Mouse (Mus musculus): ENCODE data around the gene Dcaf5. TPM values are rescaled to one million over a fixed set of nuclear protein-coding genes. Genes with fewer than 3 reads are reported as not detected.

Gene Dcaf5
- polyA plus RNA-seq, 1 experiment from 2014 or later = 10.1 TPM

DNA sequence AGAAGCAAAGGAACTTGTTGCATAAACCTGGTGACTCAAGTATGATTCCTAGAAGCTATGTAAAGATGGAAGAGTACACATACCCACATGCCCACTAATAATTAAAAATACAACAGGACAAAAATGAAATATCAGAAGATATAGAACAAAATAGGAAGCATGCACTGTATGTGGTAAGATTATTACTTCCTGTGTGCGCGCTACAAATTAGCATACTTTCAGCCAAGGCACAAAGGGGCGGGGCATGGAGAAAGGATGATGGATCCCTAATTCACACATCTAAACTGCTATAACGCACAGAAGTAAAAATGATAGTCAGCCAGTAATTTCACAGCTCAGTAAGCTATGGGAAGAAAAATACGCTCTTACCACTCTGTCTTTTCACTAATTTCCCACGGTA, 32.3 kb downstream of the Dcaf5 start:
- DNase-seq (ENCODE audit: low spot score) (no peak), ATAC-seq (replicated peaks; ENCODE audit: insufficient number of reproducible peaks, low FRiP score, low TSS enrichment, low read depth) (no peak)
- H3K36me3 ChIP-seq (replicated peaks; ENCODE audit: control insufficient read depth, insufficient read depth, low read depth, low read length) = no peaks in the 10 kb centered on the region; the same call in none of the 2 replicates
- no peak overlapping the region for H3K4me3 ChIP-seq (ENCODE audit: low read depth, low read length)
- 93% methylated on average over 6 of the region's 6 CpGs for WGBS
- no peak overlapping the region for H3K27ac ChIP-seq (replicated peaks; ENCODE audit: low read depth, low read length)
- H3K4me2 ChIP-seq (ENCODE audit: low read depth, low read length) = no peak overlapping the region
- no peaks in the 10 kb centered on the region for H3K4me1 ChIP-seq (ENCODE audit: control insufficient read depth, insufficient read depth, low read length)
- H3K27me3 ChIP-seq (ENCODE audit: control insufficient read depth, insufficient read depth, low read length) = no peaks in the 10 kb centered on the region
- H3K9ac ChIP-seq (replicated peaks; ENCODE audit: low read length) = no peak overlapping the region
- H3K9me3 ChIP-seq (replicated peaks; ENCODE audit: control insufficient read depth, low read length) = no peaks in the 10 kb centered on the region

DNA sequence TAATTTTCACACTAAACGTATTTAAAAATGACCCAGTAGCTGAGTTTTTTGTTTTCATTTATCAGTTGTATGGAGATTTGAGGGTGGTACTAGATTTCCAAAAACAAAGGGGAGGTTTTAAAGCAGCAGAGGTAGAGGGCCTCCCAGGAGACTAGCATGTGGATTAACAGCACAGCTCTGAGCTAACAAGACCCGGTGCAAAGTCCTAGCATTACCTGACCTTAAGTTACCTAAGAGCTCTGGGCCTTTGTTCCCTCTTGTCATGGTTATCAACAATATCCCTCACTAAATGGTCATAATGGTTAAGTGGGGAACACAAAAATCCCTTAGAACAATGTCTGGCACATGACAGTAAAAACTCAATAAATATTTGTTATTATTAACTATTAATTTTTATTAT, 37.3 kb downstream of the Dcaf5 start:
- peaks cover 9% of the 10 kb centered on the region for H3K36me3 ChIP-seq (replicated peaks; ENCODE audit: control insufficient read depth, insufficient read depth, low read depth, low read length)
- no peaks in the 10 kb centered on the region for H3K27me3 ChIP-seq (ENCODE audit: control insufficient read depth, insufficient read depth, low read length)
- WGBS = 87% methylated on average over 2 of the region's 2 CpGs
- no peak overlapping the region for H3K4me3 ChIP-seq (ENCODE audit: low read depth, low read length)
- ATAC-seq (replicated peaks; ENCODE audit: insufficient number of reproducible peaks, low FRiP score, low TSS enrichment, low read depth) = no peak
- H3K4me2 ChIP-seq (ENCODE audit: low read depth, low read length) = no peak overlapping the region
- no peak for DNase-seq (ENCODE audit: low spot score)
- no peaks in the 10 kb centered on the region for H3K9me3 ChIP-seq (replicated peaks; ENCODE audit: control insufficient read depth, low read length)
- H3K4me1 ChIP-seq (ENCODE audit: control insufficient read depth, insufficient read depth, low read length) = no peaks in the 10 kb centered on the region
- H3K27ac ChIP-seq (replicated peaks; ENCODE audit: low read depth, low read length) = no peak overlapping the region
- no peak overlapping the region for H3K9ac ChIP-seq (replicated peaks; ENCODE audit: low read length)

DNA sequence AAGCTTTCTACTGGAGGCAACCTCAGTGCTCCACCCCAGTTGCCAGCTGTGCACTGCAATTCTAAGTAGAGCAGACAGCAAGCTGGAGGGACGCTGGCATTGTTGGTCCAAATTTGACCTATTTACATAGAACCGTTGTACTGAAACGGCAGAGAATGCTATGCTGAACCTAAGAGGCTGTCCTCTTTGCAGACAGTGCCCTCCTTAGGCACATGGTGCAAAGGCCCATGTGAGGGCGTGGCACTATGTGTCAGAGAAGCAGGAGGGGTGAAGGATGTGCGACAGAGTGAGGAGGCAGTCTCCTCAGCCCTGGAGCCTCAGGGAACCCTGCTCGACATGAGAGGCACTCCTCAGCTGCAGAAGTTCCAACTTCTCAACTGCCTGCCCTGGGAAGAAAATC, 40.0 kb downstream of the Dcaf5 start:
- no peaks in the 10 kb centered on the region for H3K4me1 ChIP-seq (ENCODE audit: control insufficient read depth, insufficient read depth, low read length)
- no peaks in the 10 kb centered on the region for H3K9me3 ChIP-seq (replicated peaks; ENCODE audit: control insufficient read depth, low read length)
- no peak overlapping the region for H3K27ac ChIP-seq (replicated peaks; ENCODE audit: low read depth, low read length)
- DNase-seq (ENCODE audit: low spot score) (no peak), ATAC-seq (replicated peaks; ENCODE audit: insufficient number of reproducible peaks, low FRiP score, low TSS enrichment, low read depth) (no peak)
- no peak overlapping the region for H3K4me3 ChIP-seq (ENCODE audit: low read depth, low read length)
- H3K4me2 ChIP-seq (ENCODE audit: low read depth, low read length) = no peak overlapping the region
- H3K27me3 ChIP-seq (ENCODE audit: control insufficient read depth, insufficient read depth, low read length) = no peaks in the 10 kb centered on the region
- 69% methylated on average over 6 of the region's 6 CpGs for WGBS
- no peak overlapping the region for H3K9ac ChIP-seq (replicated peaks; ENCODE audit: low read length)
- peaks cover 9% of the 10 kb centered on the region for H3K36me3 ChIP-seq (replicated peaks; ENCODE audit: control insufficient read depth, insufficient read depth, low read depth, low read length)

DNA sequence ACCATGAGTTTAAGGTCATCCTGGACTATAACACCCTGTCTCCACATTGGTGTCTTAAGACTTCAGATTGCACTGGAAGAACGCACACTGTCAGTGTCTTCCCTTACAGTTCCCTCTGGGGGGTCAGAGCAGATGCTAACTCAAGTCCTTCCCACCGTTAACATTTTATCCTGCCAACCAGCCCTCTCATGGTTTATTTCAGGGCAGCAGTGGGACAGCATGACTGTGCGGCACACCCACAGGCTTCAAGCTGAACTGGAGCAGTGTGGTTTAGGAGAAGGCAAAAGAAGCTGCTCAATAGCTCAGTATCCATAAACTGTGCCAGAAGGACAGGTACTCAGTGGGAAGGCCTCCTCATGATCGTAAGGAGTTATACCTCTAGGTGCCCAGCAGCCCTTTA, 41.1 kb downstream of the Dcaf5 start:
- no peaks in the 10 kb centered on the region for H3K4me1 ChIP-seq (ENCODE audit: control insufficient read depth, insufficient read depth, low read length)
- no peaks in the 10 kb centered on the region for H3K27me3 ChIP-seq (ENCODE audit: control insufficient read depth, insufficient read depth, low read length)
- H3K9me3 ChIP-seq (replicated peaks; ENCODE audit: control insufficient read depth, low read length) = no peaks in the 10 kb centered on the region
- ATAC-seq (replicated peaks; ENCODE audit: insufficient number of reproducible peaks, low FRiP score, low TSS enrichment, low read depth) (no peak), DNase-seq (ENCODE audit: low spot score) (no peak)
- H3K36me3 ChIP-seq (replicated peaks; ENCODE audit: control insufficient read depth, insufficient read depth, low read depth, low read length) = peaks cover 9% of the 10 kb centered on the region
- no peak overlapping the region for H3K4me3 ChIP-seq (ENCODE audit: low read depth, low read length)
- no peak overlapping the region for H3K4me2 ChIP-seq (ENCODE audit: low read depth, low read length)
- H3K27ac ChIP-seq (replicated peaks; ENCODE audit: low read depth, low read length) = no peak overlapping the region
- 92% methylated on average over 4 of the region's 4 CpGs for WGBS
- no peak overlapping the region for H3K9ac ChIP-seq (replicated peaks; ENCODE audit: low read length)

DNA sequence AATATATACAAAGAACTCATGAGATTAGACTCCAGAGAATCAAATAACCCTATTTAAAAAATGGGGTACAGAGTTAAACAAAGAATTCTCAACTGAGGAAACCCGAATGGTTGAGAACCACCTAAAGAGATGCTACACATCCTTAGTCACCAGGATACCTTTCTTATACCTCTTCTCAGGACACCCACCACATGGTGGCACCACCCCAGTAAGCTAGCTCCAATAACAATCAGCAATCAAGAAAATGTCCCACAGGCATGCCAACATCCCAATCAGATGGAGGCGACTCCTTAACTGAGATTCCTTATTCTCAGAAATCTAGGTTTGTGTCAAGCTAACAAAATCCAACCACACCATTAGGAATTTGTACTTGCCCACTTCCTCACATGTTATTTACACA, 42.4 kb downstream of the Dcaf5 start:
- ATAC-seq (replicated peaks; ENCODE audit: insufficient number of reproducible peaks, low FRiP score, low TSS enrichment, low read depth) (no peak), DNase-seq (ENCODE audit: low spot score) (no peak)
- 89% methylated on average over 2 of the region's 2 CpGs for WGBS
- Histone ChIP-seq H3K27ac (replicated peaks; ENCODE audit: low read depth, low read length) (no peak overlapping the region), H3K4me3 (ENCODE audit: low read depth, low read length) (no peak overlapping the region), H3K9me3 (replicated peaks; ENCODE audit: control insufficient read depth, low read length) (no peaks in the 10 kb centered on the region), H3K27me3 (ENCODE audit: control insufficient read depth, insufficient read depth, low read length) (no peaks in the 10 kb centered on the region), H3K4me2 (ENCODE audit: low read depth, low read length) (no peak overlapping the region), H3K36me3 (replicated peaks; ENCODE audit: control insufficient read depth, insufficient read depth, low read depth, low read length) (peaks cover 9% of the 10 kb centered on the region), H3K9ac (replicated peaks; ENCODE audit: low read length) (no peak overlapping the region), H3K4me1 (ENCODE audit: control insufficient read depth, insufficient read depth, low read length) (no peaks in the 10 kb centered on the region)

DNA sequence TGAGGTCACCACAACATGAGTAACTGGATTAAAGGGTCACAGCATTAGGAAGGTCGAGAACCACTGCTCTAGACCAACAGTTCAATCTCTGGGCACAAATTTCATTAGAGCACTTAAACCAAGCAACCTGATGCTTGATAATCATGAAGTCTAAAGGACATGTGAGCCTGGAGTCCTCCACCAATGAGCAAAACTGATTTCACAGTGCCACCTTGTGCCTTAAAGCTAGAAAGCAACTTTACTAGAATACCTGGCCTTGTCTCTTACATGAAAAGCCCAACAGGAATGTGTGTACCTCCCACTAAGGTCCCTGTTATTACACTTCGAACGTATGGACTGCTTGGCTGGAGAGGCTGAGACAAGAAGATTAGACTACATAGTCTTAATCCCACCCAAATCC, 47.0 kb downstream of the Dcaf5 start:
- no peaks in the 10 kb centered on the region for H3K9me3 ChIP-seq (replicated peaks; ENCODE audit: control insufficient read depth, low read length)
- H3K4me1 ChIP-seq (ENCODE audit: control insufficient read depth, insufficient read depth, low read length) = no peaks in the 10 kb centered on the region
- peak; percentile 65 for DNase-seq (ENCODE audit: low spot score)
- WGBS = 65% methylated on average over 3 of the region's 3 CpGs
- H3K4me2 ChIP-seq (ENCODE audit: low read depth, low read length) = no peak overlapping the region
- no peak overlapping the region for H3K9ac ChIP-seq (replicated peaks; ENCODE audit: low read length)
- no peak overlapping the region for H3K27ac ChIP-seq (replicated peaks; ENCODE audit: low read depth, low read length)
- H3K4me3 ChIP-seq (ENCODE audit: low read depth, low read length) = no peak overlapping the region
- H3K36me3 ChIP-seq (replicated peaks; ENCODE audit: control insufficient read depth, insufficient read depth, low read depth, low read length) = no peaks in the 10 kb centered on the region
- no peaks in the 10 kb centered on the region for H3K27me3 ChIP-seq (ENCODE audit: control insufficient read depth, insufficient read depth, low read length)
- ATAC-seq (replicated peaks; ENCODE audit: insufficient number of reproducible peaks, low FRiP score, low TSS enrichment, low read depth) = no peak

DNA sequence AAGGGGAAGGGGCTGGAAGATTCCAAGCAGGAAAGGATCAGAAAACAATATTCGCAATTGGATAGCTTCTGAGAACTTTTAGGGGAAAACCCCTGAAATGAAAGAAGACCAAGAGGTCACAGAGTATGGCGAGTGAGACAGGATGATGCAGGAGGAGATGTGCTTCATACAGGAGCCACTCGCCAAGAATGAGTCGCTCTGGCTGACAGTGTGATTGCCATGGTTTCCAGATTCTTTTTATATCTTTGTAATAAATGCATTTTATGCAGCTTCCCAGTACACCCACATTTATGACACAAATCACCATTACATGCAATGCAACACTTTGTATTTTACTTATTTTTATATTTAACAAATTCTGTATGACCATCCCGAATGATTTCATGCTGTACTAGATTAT, 49.1 kb downstream of the Dcaf5 start:
- H3K9me3 ChIP-seq (replicated peaks; ENCODE audit: control insufficient read depth, low read length) = no peaks in the 10 kb centered on the region
- DNase-seq (ENCODE audit: low spot score) = no peak
- 88% methylated on average over 5 of the region's 5 CpGs for WGBS
- H3K9ac ChIP-seq (replicated peaks; ENCODE audit: low read length) = no peak overlapping the region
- no peak overlapping the region for H3K4me2 ChIP-seq (ENCODE audit: low read depth, low read length)
- H3K4me3 ChIP-seq (ENCODE audit: low read depth, low read length) = no peak overlapping the region
- H3K4me1 ChIP-seq (ENCODE audit: control insufficient read depth, insufficient read depth, low read length) = no peaks in the 10 kb centered on the region
- H3K27me3 ChIP-seq (ENCODE audit: control insufficient read depth, insufficient read depth, low read length) = no peaks in the 10 kb centered on the region
- no peaks in the 10 kb centered on the region for H3K36me3 ChIP-seq (replicated peaks; ENCODE audit: control insufficient read depth, insufficient read depth, low read depth, low read length)
- no peak for ATAC-seq (replicated peaks; ENCODE audit: insufficient number of reproducible peaks, low FRiP score, low TSS enrichment, low read depth)
- H3K27ac ChIP-seq (replicated peaks; ENCODE audit: low read depth, low read length) = no peak overlapping the region

DNA sequence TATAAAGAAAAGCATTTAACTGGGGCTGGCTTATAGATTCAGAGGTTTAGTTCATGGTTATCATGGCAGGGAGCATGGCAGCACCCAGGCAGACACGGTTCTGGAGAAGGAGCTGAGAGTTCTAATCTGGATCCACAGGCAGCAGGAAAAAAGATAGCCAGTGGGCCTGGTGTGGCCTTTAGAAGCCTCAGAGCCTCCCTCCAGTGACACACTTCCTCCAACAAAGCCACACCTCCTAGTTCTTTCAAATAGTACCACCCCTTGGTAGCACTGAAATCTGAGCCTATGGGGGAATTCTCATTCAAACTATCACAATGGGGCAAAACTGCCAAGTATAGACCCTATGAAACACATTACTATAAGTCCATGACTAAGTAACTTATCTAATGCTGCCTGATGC, 51.0 kb downstream of the Dcaf5 start:
- Histone ChIP-seq H3K4me2 (ENCODE audit: low read depth, low read length) (no peak overlapping the region), H3K36me3 (replicated peaks; ENCODE audit: control insufficient read depth, insufficient read depth, low read depth, low read length) (no peaks in the 10 kb centered on the region), H3K27ac (replicated peaks; ENCODE audit: low read depth, low read length) (no peak overlapping the region), H3K4me3 (ENCODE audit: low read depth, low read length) (no peak overlapping the region), H3K4me1 (ENCODE audit: control insufficient read depth, insufficient read depth, low read length) (no peaks in the 10 kb centered on the region), H3K9me3 (replicated peaks; ENCODE audit: control insufficient read depth, low read length) (no peaks in the 10 kb centered on the region), H3K27me3 (ENCODE audit: control insufficient read depth, insufficient read depth, low read length) (no peaks in the 10 kb centered on the region), H3K9ac (replicated peaks; ENCODE audit: low read length) (no peak overlapping the region)
- 75% methylated on average over 1 of the region's 1 CpGs for WGBS
- ATAC-seq (replicated peaks; ENCODE audit: insufficient number of reproducible peaks, low FRiP score, low TSS enrichment, low read depth) (no peak), DNase-seq (ENCODE audit: low spot score) (no peak)

Data from embryonic facial prominence, embryonic 11.5 days (tissue).